Mouse (Mus musculus) CH12.LX (cell line): ENCODE results near the gene Cd55b.

Source experiments
- CHD2 ChIP-seq: IDR thresholded peaks from 2 replicates; pipeline ENCODE4 v1.6.1; 2011; ENCODE audit warnings: low read length, improper control_type of control experiment
- CTCF ChIP-seq, 2 experiments: IDR thresholded peaks in 1 of 2; conservative IDR thresholded peaks in 1 of 2; 2 replicates each; pipeline ENCODE4 v1.5.1; 2011 to 2012; ENCODE audit warnings: low read depth in 2 of 2, low read length in 2 of 2, improper control_type of control experiment in 1 of 2, inconsistent platforms in 1 of 2, mild to moderate bottlenecking in 1 of 2, moderate library complexity in 1 of 2
- EP300 ChIP-seq: IDR thresholded peaks from 2 replicates; pipeline ENCODE4 v1.6.1; 2011; ENCODE audit warnings: low read length, improper control_type of control experiment
- JUN ChIP-seq: IDR thresholded peaks from 2 replicates; pipeline ENCODE4 v1.6.1; 2011; ENCODE audit warnings: low read depth, mild to moderate bottlenecking, low read length, improper control_type of control experiment, moderate library complexity; ENCODE audit not compliant: insufficient read depth
- JUND ChIP-seq: conservative IDR thresholded peaks from 2 replicates; pipeline ENCODE4 v1.6.1; 2011; ENCODE audit warnings: low read depth, low read length, improper control_type of control experiment
- MAZ ChIP-seq: IDR thresholded peaks from 2 replicates; pipeline ENCODE4 v1.6.1; 2012; ENCODE audit warnings: low read depth, mild to moderate bottlenecking, inconsistent platforms, low read length, improper control_type of control experiment, moderate library complexity
- MYC ChIP-seq: IDR thresholded peaks from 2 replicates; pipeline ENCODE4 v1.6.1; 2011; ENCODE audit warnings: low read depth, mild to moderate bottlenecking, improper control_type of control experiment, low read length
- POLR2A ChIP-seq: IDR thresholded peaks from 2 replicates; pipeline ENCODE4 v1.6.1; 2011; ENCODE audit warnings: low read depth, mild to moderate bottlenecking, improper control_type of control experiment, low read length
- RAD21 ChIP-seq: IDR thresholded peaks from 2 replicates; pipeline ENCODE4 v1.6.1; 2011; ENCODE audit warnings: low read depth, mild to moderate bottlenecking, low read length, improper control_type of control experiment, moderate library complexity
- RCOR1 ChIP-seq: conservative IDR thresholded peaks from 2 replicates; pipeline ENCODE4 v1.6.1; 2012; ENCODE audit warnings: low read depth, mild to moderate bottlenecking, inconsistent platforms, low read length, improper control_type of control experiment
- SMC3 ChIP-seq: IDR thresholded peaks from 2 replicates; pipeline ENCODE4 v1.6.1; 2011; ENCODE audit warnings: low read depth, low read length, improper control_type of control experiment
- ZC3H11A ChIP-seq: IDR thresholded peaks from 2 replicates; pipeline ENCODE4 v1.6.1; 2012; ENCODE audit warnings: low read depth, mild to moderate bottlenecking, inconsistent platforms, low read length, improper control_type of control experiment
- ZKSCAN1 ChIP-seq: IDR thresholded peaks from 2 replicates; pipeline ENCODE4 v1.6.1; 2012; ENCODE audit warnings: low read depth, inconsistent platforms, low read length, improper control_type of control experiment, borderline replicate concordance
- ZMIZ1 ChIP-seq: IDR thresholded peaks from 2 replicates; pipeline ENCODE4 v1.6.1; 2012; ENCODE audit warnings: low read depth, mild to moderate bottlenecking, inconsistent platforms, low read length, improper control_type of control experiment

DNA sequence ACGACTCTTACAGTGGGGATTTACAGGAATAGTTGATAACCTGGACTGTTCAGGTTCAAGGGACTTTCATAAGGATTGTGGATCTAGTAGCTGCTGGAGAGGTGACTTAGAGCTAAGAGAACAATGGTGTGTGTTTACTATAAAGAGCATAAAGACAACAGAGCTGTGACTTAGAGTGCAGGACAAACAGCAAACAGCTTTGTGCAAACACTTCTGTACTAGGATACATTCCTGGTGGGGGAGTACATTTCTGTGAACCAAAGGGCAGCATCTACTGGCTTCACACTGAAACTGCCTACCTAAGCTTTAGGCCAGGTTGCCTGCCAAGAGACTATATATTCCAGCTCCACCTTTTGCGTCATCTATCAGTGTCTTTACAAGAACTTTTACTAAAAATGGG is 32.3 kb upstream of the Cd55b start:
- TF ChIP-seq CTCF (conservative IDR thresholded peaks at IDR 0.05 in 1 of 2, IDR thresholded peaks at IDR 0.05 in 1 of 2; ENCODE audit: low read depth in 2 of 2, low read length in 2 of 2) = no peak
- TF ChIP-seq POLR2A = no peak
- no peak for TF ChIP-seq ZKSCAN1
- TF ChIP-seq EP300 = no peak
- TF ChIP-seq JUN = no peak
- TF ChIP-seq MYC = no peak
- no peak for TF ChIP-seq RAD21
- TF ChIP-seq ZC3H11A = no peak
- no peak for TF ChIP-seq JUND
- TF ChIP-seq MAZ = no peak
- TF ChIP-seq SMC3 = no peak
- TF ChIP-seq RCOR1 = no peak
- no peak for TF ChIP-seq CHD2
- TF ChIP-seq ZMIZ1 = no peak
